Mouse (Mus musculus) cortical plate, adult 2 months (tissue): ENCODE data around the gene Serpinb1a.

Experiments used
- CTCF ChIP-seq: fragments of 200-500 bp; IDR thresholded peaks from 2 replicates; pipeline ENCODE4 v1.5.1; 2011; ENCODE audit warnings: mild to moderate bottlenecking, control low read depth, low read length; ENCODE audit not compliant: insufficient read depth; ENCODE audit errors: extremely low read depth
- POLR2A ChIP-seq: fragments of 200-500 bp; IDR thresholded peaks from 2 replicates; pipeline ENCODE4 v1.6.1; 2011; ENCODE audit warnings: mild to moderate bottlenecking, low read length, control low read depth; ENCODE audit not compliant: insufficient read depth; ENCODE audit errors: extremely low read depth

DNA sequence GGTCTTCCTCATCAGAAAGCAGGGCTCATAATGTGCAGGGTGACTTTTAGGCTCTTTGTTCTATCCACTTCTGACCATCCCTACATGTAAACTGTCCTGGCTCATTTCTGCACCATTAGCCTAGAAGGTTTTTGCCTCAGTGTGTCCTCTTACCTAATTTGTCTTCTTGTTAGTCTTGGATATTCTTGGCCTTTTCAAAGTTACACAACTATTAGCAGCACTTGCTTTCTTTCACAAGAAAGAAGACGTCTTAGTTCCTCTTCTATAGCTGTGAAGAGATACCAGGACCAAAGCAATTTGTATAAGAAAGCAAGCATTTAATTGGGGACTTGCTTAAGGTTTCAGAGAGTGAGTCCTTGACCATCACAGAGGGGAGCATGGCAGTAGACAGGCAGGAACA lies 22.9 kb upstream of the Serpinb1a start:
- no peak for TF ChIP-seq POLR2A
- TF ChIP-seq CTCF: no peak
